Mouse (Mus musculus): ENCODE measurements around the gene Serinc5.
A peak's percentile ranks its signal among the peaks of the same experiment; 100 is the strongest.

Gene Serinc5

GRCm38 (mm10) chr13:92704189-92704588 is 93.3 kb downstream of the Serinc5 start:
- DNase-seq (ENCODE audit: low read depth, low spot score), result no peak

GRCm38 (mm10) chr13:92705016-92705535 is 94.2 kb downstream of the Serinc5 start:
- no peak for DNase-seq (ENCODE audit: low read depth, low spot score)

GRCm38 (mm10) chr13:92706342-92707061 is 95.6 kb downstream of the Serinc5 start:
- no peak for DNase-seq (ENCODE audit: low read depth, low spot score)

DNA sequence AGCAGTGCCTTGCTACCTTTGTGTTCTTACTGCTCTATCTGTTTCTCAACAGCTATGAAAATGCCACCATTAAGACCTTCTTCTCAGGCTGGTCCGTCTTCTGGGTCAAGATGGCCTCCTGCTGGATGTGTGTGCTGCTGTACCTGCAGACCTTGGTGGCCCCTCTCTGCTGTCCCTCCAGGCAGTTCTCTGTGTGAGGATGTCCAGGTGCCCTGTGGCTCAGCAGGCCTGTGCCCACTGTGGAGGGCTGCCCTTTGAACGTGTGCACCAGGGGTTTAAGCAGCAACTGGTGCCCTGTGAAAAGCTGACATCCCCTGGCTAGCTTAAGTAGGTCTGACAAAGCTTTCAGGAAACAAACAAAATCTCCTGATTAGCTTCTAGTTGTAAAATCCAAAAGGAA is 97.0 kb downstream of the Serinc5 start:
- DNase-seq (ENCODE audit: low read depth, low spot score), result no peak

DNA sequence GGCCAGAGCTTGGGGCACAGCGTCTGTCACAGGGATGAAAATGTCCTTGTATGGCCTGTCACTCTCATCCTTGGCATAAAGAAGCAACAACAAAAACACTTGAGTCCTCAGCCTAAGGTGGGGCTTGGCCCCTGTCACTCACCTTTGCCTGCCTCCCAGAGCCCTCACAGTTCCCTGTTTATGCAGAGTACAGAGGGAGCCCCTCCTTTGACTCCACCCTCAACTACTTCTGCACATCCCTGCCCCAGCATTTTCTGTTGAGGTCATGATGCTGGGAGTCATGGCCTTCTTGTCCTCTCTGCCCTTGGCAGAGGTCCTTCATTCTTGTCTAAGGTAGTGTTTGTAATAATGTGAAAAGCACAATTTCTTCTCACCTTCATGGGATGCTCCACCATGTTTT is 97.6 kb downstream of the Serinc5 start:
- no peak for DNase-seq (ENCODE audit: low read depth, low spot score)

GRCm38 (mm10) chr13:92709535-92709934 is 98.6 kb downstream of the Serinc5 start:
- no peak for DNase-seq (ENCODE audit: low read depth, low spot score)

DNA sequence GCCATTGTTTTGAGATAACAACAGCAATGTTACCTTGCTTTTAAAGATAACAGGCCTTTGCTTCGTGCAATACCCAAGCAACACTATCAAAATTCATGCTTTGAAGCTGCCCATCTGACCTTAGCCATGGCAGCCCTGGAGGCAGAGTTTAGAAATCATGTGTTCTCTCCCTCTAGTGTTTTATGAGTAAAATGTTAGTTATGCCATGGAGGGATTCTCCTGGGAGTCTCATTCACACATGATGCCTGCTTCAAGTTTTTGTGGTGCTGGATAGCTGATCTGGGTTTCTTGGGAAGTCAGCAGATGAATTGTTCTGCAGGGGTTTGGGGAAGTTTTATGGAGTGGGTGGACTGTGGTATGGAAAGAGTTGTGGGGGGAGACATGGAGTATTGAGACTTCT is 99.5 kb downstream of the Serinc5 start:
- no peak for DNase-seq (ENCODE audit: low read depth, low spot score)

GRCm38 (mm10) chr13:92711821-92712220 is 100.9 kb downstream of the Serinc5 start:
- DNase-seq (ENCODE audit: low read depth, low spot score), result no peak

GRCm38 (mm10) chr13:92712619-92713018 is 101.7 kb downstream of the Serinc5 start:
- no peak for DNase-seq (ENCODE audit: low read depth, low spot score)

DNA sequence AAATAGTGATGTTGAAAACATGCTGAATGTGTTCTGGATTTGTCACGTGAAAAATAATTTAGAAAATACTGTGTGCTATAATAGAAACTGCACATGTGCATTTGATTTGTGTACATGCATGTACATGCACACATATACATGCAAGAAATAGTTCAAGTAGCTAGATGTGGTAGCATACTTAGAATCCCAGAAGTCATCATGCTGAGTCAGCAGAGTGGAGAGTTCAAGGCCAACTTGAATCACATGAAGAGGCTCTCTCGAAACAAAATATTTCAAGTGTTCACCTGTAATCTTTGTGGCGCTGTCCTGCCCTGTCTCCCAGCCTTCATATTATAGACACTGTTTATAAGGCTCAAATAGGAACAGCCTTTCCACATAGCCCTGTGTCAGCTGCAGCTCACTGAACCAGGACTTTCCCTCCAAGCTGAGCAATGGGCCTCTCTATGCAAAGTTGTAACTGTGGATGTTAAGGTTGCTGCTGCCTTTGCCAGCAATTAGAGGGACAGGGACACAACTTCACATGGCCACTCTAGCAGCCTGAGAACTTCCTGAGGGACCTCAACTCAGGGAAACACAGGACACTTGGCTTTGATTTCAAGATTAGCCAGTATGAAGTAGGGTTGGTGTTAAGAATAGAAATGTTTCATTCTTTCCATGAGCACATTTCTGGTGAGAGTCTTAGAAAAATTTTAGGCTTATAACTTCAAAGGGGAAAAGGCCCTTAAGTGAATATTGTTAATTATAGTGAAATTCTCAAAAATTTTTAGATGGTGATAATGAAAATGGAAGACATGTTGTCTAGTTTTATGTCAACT is 107.2 kb downstream of the Serinc5 start:
- no peak for DNase-seq (ENCODE audit: low read depth, low spot score)

GRCm38 (mm10) chr13:92721006-92721405 is 110.1 kb downstream of the Serinc5 start:
- DNase-seq (ENCODE audit: low read depth, low spot score), result no peak

GRCm38 (mm10) chr13:92722389-92722788 is 111.5 kb downstream of the Serinc5 start:
- no peak for DNase-seq (ENCODE audit: low read depth, low spot score)

DNA sequence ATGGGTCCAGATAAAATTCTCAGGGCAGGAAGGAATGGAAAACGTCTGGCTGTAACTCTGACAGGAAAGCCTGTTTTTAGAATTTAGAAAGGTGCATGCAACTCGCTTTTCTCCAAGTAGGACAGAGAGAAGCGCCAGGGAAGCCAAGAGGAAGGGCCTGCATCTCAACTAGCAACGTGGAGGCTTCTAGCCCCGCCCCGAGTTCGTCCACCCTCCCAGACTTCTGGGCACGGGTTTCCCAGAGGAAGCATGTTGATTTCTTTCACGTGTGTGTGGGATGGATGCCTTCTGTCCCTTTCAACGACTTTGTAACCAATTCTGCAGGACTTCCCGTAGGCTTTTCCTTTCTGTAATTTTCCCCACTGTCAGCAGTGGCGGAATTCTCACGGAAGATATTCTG is 118.9 kb downstream of the Serinc5 start:
- DNase-seq (ENCODE audit: low read depth, low spot score), result peak; percentile 48

DNA sequence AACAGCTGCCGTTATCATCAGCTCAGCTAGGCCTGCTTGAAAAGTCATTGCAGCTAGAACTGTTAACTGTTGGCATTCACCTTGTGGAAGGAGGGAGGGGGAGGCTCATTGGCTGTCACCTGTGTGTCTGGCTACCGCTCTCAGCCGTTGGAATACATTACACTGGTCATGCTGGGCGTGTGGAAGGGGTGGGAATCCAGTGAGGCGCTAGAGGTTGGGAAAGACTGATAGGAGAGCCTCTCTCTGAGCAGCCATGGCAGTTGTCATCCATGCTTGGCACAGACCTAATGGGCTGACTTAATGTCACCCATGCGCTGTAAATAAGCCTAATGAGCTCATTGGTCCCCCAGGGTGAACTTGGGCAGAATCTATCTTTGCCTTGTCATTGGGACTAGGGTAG is 120.9 kb downstream of the Serinc5 start:
- no peak for DNase-seq (ENCODE audit: low read depth, low spot score)

GRCm38 (mm10) chr13:92732836-92733235 is 121.9 kb downstream of the Serinc5 start:
- DNase-seq (ENCODE audit: low read depth, low spot score), result no peak

GRCm38 (mm10) chr13:92733252-92733651 is 122.4 kb downstream of the Serinc5 start:
- peak; percentile 63 for DNase-seq (ENCODE audit: low read depth, low spot score)

DNA sequence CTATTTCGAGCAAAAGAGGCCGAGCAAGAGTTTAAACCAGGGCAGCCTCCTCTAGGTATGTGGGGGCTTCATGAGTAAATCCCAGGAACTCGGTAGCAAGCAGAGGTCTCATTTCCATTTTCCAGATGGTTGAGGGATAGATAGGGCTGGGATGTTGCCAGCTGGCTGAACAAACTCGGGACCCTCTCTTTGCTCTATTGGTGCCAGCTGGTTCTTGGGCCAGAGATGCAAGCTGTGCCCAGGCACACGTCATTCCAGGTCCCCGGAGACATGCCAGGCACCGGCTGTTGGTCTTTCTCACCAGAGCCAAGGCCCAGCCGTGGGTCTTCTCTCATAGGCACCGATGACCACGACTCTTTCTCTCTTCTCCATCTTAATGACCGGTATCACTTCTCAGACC is 122.8 kb downstream of the Serinc5 start:
- peak; percentile 59 for DNase-seq (ENCODE audit: low read depth, low spot score)

- no peak for DNase-seq (ENCODE audit: low read depth, low spot score)
Observed at GRCm38 (mm10) chr13:92735693-92736092, 124.8 kb downstream of the Serinc5 start.

DNA sequence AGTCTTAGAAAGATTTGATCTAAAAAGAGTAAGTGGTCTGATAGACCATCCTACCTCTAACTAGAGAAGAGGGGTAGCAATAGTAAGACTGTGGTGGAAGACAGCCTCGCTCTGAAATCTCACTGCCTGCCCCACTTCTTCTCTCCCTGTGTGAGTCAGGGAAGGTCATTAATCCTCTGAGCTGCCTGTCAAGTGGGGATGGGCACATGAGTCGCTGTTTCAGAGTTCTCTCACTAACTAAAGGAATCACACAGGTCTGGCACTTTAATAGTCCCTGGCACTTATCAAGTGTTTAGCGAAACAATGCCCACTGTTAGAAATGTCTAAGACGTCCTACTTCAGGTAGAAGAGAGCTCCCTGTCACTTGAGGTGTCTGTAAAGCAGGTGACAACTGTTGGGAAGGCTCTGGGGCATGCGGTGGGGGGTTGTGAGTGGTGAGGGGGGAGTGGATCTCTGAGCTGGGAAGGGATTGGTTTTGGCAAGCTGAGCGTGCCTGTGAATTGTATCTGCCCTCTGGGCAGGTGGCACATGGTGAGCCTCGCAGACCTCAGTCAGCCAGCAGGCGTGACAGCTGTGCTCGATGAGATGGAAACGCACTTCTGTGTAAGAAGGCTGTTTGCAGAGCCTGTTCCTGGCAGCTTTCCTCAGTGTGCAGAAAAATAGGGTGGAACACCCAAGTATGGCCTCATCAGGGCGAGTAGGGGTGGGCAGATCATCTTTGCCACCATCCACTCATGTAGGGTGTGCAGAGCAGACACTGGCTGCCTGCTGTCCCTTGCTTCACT is 125.8 kb downstream of the Serinc5 start:
- DNase-seq (ENCODE audit: low read depth, low spot score), result peak; percentile 84

- no peak for DNase-seq (ENCODE audit: low read depth, low spot score)
Observed at GRCm38 (mm10) chr13:92738821-92739220, 127.9 kb downstream of the Serinc5 start.

GRCm38 (mm10) chr13:92739858-92740257 is 129.0 kb downstream of the Serinc5 start:
- no peak for DNase-seq (ENCODE audit: low read depth, low spot score)

DNA sequence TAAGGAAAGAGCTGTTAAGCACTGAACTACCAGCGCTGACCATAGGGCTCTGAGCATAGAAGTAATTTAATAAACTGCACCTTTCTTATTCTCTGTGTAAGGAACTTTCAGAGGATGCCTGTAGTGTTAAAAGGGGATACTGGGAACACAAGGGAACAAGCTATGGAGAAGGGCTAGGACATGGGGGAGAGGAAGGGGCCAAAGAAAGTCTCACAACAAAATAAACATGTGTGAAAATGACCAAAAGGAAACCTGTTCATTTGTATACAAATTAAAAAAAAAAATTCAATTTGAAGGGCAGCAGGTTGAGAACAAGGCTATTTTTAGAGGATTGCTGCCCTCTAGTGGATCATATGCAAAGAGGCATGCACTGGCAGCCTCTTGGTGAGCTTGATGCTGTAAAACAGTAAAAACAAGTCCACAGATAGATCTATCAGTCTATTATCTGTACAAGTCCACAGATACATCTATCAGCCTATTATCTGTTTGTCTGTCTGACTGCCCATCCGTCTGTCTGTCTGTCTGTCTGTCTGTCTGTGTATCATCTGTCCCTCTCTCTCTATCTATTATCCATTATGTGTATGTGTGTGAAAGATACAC is 129.9 kb downstream of the Serinc5 start:
- DNase-seq (ENCODE audit: low read depth, low spot score), result peak; percentile 86

Data from brain, adult 2 months (tissue).